Mouse (Mus musculus) large intestine, adult 2 months (tissue): Measurements from ENCODE around the gene Nxpe3. TPM values are rescaled to one million over a fixed set of nuclear protein-coding genes. Genes with fewer than 3 reads are reported as not detected.

ENCODE experiments used
- DNase-seq: peaks from one replicate; pipeline ENCODE4 v3.0.0-alpha.2; 2012; ENCODE audit warnings: low read depth, low spot score
- WGBS: fragments of 180-500 bp; shearing (Covaris S2); methylation state at CpG from one replicate; pipeline ENCODE4 v1.1.7; 2018; 5-methylcytosine and 5-hydroxymethylcytosine counted together
- polyA plus RNA-seq: library from polyadenylated mRNA; depleted of rRNA; stranded (reverse); fragments of >200 nt; gene quantifications from 2 replicates; pipeline ENCODE4 v1.2.3, GENCODE M21; 2012; rRNA removed

The Nxpe3 gene
- polyA plus RNA-seq, 1 experiment = 1.2 TPM

GRCm38 (mm10) chr16:55816202-55816941 is 78.7 kb downstream of the Nxpe3 start:
- DNase-seq = no peak
- WGBS = 32% methylated on average over 13 of the region's 13 CpGs

GRCm38 (mm10) chr16:55815466-55815865 is 79.6 kb downstream of the Nxpe3 start:
- DNase-seq = no peak
- 66% methylated on average over 14 of the region's 14 CpGs for WGBS

GRCm38 (mm10) chr16:55814686-55815085 is 80.4 kb downstream of the Nxpe3 start:
- WGBS = 89% methylated on average over 6 of the region's 6 CpGs
- DNase-seq = no peak

DNA sequence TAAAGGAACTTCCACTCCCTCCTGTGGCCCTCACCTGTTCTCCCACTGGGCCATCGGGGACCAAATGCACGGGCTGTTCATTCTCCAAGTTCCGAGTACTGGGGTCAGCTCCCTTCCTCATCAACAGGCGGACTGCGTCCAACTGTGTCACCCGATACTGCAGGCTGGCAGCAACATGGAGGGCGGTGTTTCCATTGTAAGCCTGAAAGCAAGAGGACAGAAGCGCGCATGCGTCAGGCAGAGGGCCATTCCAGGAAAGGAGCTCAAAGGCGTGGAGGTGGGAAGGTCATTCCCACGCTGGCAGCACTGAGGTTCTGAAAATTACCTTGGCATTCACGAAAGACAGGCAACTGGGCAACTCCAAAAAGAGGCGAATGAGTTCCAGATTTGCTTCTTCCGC is 81.2 kb downstream of the Nxpe3 start:
- WGBS = 92% methylated on average over 15 of the region's 15 CpGs
- DNase-seq = no peak

DNA sequence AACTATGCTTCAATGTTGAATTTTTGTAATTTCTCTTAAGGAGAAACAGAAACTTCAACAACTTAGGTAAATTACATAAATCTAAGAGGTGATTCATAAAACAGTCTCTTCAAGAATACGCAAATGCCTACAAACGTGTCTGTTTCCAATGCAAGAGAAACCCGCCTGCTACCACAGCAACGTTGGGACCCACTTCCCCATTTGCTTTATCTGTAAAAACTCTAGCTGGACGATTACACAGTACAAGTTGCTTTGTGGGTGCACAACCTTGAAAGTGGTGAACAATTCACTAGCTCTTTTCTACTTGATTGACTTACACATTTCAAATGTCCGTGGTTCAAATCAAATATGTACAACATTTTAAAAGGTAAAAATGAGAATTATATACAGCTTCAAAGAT is 83.3 kb downstream of the Nxpe3 start:
- DNase-seq = no peak
- WGBS = 77% methylated on average over 6 of the region's 6 CpGs

DNA sequence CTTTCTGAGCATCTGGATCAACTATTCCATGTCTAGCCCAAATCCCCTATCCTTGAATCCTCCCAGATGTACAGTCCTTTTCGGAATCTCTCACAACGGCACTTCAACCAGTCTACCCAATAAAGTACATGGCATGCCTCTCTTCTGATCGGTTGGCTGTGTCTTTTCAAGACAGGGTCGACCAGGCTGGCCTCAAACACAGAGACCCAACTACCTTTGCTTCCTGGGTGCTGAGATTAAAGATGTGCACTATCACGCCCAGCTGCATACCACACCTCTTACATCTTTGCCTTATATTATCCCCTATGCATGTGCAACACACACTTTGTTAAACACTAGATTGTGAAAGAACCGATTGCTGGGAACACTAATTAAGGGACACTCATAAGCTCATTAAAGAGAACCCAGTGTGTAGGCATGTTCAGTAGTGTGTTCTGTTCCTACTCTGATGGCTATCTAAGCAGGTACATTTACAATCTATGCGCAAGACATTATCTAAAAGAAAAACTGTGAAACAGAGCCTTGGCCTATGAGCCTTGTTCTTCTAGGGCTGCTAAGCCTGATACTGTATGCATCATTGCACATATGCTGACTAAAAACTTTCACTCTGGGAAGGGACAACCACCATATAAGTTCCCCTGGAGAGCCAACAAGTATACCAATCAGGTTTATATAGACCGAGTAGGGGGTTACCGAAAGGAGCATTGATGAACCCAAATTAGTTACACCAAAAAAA is 85.1 kb downstream of the Nxpe3 start:
- WGBS = 90% methylated on average over 9 of the region's 9 CpGs
- DNase-seq = no peak

GRCm38 (mm10) chr16:55809345-55809744 is 85.7 kb downstream of the Nxpe3 start:
- DNase-seq = no peak
- 93% methylated on average over 6 of the region's 6 CpGs for WGBS

GRCm38 (mm10) chr16:55807505-55807932 is 87.6 kb downstream of the Nxpe3 start:
- 62% methylated on average over 6 of the region's 6 CpGs for WGBS
- no peak for DNase-seq

DNA sequence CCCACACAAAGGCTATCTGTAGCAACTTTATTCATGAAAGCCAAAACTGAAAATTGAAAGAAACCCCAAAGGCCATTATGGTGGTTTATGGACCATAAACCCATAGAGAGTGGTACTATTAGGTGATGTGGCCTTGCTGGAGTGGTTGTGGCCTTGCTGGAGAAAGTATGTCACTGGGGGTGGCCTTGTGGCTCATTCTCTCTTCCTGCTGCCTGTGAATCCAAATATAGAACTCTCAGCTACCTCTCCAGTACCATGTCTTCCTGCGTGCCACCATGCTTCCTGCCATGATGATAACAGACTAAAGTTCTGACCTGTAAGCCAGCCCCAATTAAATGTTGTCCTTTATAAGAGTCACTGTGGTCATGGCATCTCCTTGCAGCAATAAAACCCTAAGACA is 90.3 kb downstream of the Nxpe3 start:
- no peak for DNase-seq
- WGBS = 92% methylated on average over 1 of the region's 1 CpGs

DNA sequence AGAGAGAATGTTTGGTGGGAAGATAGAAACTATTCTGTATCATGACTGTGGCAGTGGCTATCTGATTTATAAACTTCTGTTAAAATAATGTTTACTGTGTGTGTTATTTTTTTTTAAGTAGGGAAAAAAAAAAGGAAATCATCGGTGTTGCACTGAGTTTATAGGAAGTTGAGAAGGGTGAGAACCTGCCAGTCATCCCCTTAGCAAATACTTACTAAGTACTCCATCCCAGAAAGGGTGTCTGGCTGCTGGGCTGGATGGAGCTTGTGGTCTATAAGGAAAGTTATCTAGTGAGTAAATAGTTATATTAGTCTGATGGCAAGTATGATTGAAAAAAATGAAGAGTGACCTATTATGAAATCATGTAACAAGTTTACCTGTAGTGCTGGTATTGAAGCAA is 93.5 kb downstream of the Nxpe3 start:
- WGBS = 67% methylated on average over 1 of the region's 1 CpGs
- DNase-seq = no peak

DNA sequence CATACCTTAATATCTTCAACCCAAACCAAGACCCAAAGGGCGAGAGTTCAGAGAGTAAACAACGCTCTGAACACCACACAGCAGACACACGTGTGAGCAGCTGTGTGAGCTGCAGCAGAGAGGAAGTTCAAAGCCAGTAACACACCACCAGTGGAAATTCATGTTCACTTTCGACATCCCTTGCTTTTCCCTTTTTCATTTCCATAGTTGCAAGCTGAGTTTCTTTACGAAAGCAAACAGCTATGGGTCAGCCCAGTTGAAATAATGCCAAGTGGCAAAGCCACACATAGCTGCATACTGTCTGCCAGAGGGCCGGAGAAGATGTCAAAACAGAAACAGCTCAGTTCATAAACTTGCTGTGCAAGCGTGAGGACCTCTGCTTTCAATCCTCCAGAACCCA is 96.2 kb downstream of the Nxpe3 start:
- DNase-seq = no peak
- 54% methylated on average over 7 of the region's 7 CpGs for WGBS

DNA sequence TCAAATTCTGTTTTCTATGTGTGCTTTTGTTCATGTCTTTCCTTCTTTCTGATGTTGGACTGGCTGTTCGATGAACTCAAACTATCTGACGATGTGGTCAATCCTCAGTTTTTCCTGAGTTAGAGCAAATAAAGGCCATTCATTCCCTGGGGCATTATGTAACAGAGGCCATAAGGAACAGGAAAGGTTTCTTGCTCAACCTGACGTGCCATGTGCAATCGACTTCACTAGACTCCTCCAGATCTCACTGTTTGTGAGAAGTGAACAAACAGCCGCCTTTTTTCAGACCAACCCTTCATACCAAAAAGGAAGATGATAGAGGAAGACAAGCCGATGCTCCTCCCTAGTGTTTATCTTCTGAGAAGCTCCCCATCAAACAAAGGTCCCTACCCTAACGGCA is 104.8 kb downstream of the Nxpe3 start:
- WGBS = 59% methylated on average over 7 of the region's 7 CpGs
- no peak for DNase-seq

Other genes with a start within 250 kb of the Nxpe3 start
- gene Nfkbiz, start 56.4 kb downstream of the Nxpe3 start, polyA plus RNA-seq = 26.6 and 45.3 TPM in 2 replicates
- gene Cep97, start 39.6 kb upstream of the Nxpe3 start, polyA plus RNA-seq = 0.82 and 1.4 TPM in 2 replicates
- gene Rpl24, start 71.0 kb upstream of the Nxpe3 start, polyA plus RNA-seq = 128 and 168 TPM in 2 replicates
- gene Zbtb11, start 78.6 kb upstream of the Nxpe3 start, polyA plus RNA-seq = 1.8 and 3.3 TPM in 2 replicates
- 15.0 and 16.0 TPM in 2 replicates for gene Pcnp, start 134.5 kb upstream of the Nxpe3 start, polyA plus RNA-seq
- gene Trmt10c, start 142.5 kb upstream of the Nxpe3 start, polyA plus RNA-seq = 2.1 and 2.4 TPM in 2 replicates
- 1.3 and 3.3 TPM in 2 replicates for gene Senp7, start 153.1 kb upstream of the Nxpe3 start, polyA plus RNA-seq